Mouse (Mus musculus) myocyte (in vitro differentiated cells): Measurements from ENCODE around the gene Hsf5. TPM values are rescaled to one million over a fixed set of nuclear protein-coding genes. Genes with fewer than 3 reads are reported as not detected.

Experiments
- H3K27me3 ChIP-seq: one replicate; pipeline ENCODE4 v1.6.1; 2011; ENCODE audit not compliant: control insufficient read depth, insufficient read depth, insufficient read length
- H3K36me3 ChIP-seq: one replicate; pipeline ENCODE4 v1.6.1; 2011; ENCODE audit not compliant: control insufficient read depth, insufficient read depth
- H3K4me2 ChIP-seq: one replicate; pipeline ENCODE4 v1.6.1; 2011; ENCODE audit warnings: low read depth, control low read depth
- H3K4me3 ChIP-seq: one replicate; pipeline ENCODE4 v1.5.1; 2011; ENCODE audit warnings: mild to moderate bottlenecking, control low read depth, moderate library complexity
- H3K79me2 ChIP-seq: one replicate; pipeline ENCODE4 v1.6.1; 2011; ENCODE audit not compliant: control insufficient read depth, insufficient read depth
- H3ac ChIP-seq: one replicate; pipeline ENCODE4 v1.6.1; 2011; ENCODE audit not compliant: control insufficient read depth, insufficient read length
- CEBPB ChIP-seq: IDR thresholded peaks from 2 replicates; pipeline ENCODE4 v1.6.1; 2011; ENCODE audit warnings: mild to moderate bottlenecking, moderate library complexity; ENCODE audit not compliant: poor library complexity, insufficient read depth, severe bottlenecking
- E2F4 ChIP-seq: IDR thresholded peaks from one replicate; pipeline ENCODE4 v1.6.1; 2011; ENCODE audit warnings: mild to moderate bottlenecking, control low read depth, moderate library complexity; ENCODE audit not compliant: insufficient read depth
- MAX ChIP-seq: IDR thresholded peaks from one replicate; pipeline ENCODE4 v1.6.1; 2011; ENCODE audit warnings: low read depth, mild to moderate bottlenecking, control low read depth
- MYOD1 ChIP-seq, 3 experiments: IDR thresholded peaks; one replicate each; pipeline ENCODE4 v1.6.1; 2011; ENCODE audit warnings: control low read depth in 2 of 3, low read depth in 2 of 3, mild to moderate bottlenecking in 2 of 3, moderate library complexity in 1 of 3; ENCODE audit not compliant: insufficient read length in 2 of 3, control insufficient read depth in 1 of 3
- MYOG ChIP-seq, 3 experiments: IDR thresholded peaks; one replicate each; pipeline ENCODE4 v1.6.1; 2011; ENCODE audit warnings: control low read depth in 2 of 3, low read depth in 2 of 3, mild to moderate bottlenecking in 2 of 3; ENCODE audit not compliant: insufficient read length in 2 of 3, control insufficient read depth in 1 of 3, insufficient read depth in 1 of 3
- POLR2A ChIP-seq: IDR thresholded peaks from one replicate; pipeline ENCODE4 v1.6.1; 2011; ENCODE audit warnings: low read depth, mild to moderate bottlenecking, control low read depth, moderate library complexity; ENCODE audit not compliant: insufficient read length
- POLR2AphosphoS2 ChIP-seq: IDR thresholded peaks from one replicate; pipeline ENCODE4 v1.6.1; 2011; ENCODE audit warnings: low read depth, control low read depth; ENCODE audit not compliant: insufficient read length
- REST ChIP-seq: IDR thresholded peaks from one replicate; pipeline ENCODE4 v1.6.1; 2011; ENCODE audit warnings: mild to moderate bottlenecking, control low read depth, moderate library complexity; ENCODE audit not compliant: insufficient read depth, insufficient read length
- SRF ChIP-seq: IDR thresholded peaks from one replicate; pipeline ENCODE4 v1.6.1; 2011; ENCODE audit warnings: low read depth; ENCODE audit not compliant: control insufficient read depth, insufficient read length
- TCF12 ChIP-seq: IDR thresholded peaks from one replicate; pipeline ENCODE4 v1.6.1; 2011; ENCODE audit warnings: mild to moderate bottlenecking, control low read depth; ENCODE audit not compliant: poor library complexity, insufficient read depth, severe bottlenecking
- TCF3 ChIP-seq: IDR thresholded peaks from one replicate; pipeline ENCODE4 v1.6.1; 2011; ENCODE audit warnings: low read depth, control low read depth; ENCODE audit not compliant: insufficient read length
- USF1 ChIP-seq: IDR thresholded peaks from one replicate; pipeline ENCODE4 v1.6.1; 2011; ENCODE audit warnings: low read depth, mild to moderate bottlenecking, control low read depth, moderate library complexity
- polyA plus RNA-seq: library from polyadenylated mRNA; unstranded; fragments of >200 nt; fragmentation: generic; extraction: Trizol; gene quantifications from one replicate; pipeline ENCODE4 v1.2.1, GENCODE M21; 2012; ENCODE audit warnings: missing spikeins

The Hsf5 gene
- polyA plus RNA-seq, 1 experiment, result not detected

- no peak overlapping the region for H3ac ChIP-seq
- H3K79me2 ChIP-seq, result no peaks in the 10 kb centered on the region
- H3K4me2 ChIP-seq, result no peak overlapping the region
- TF ChIP-seq E2F4 (no peak), REST (no peak), TCF12 (no peak), SRF (no peak), CEBPB (no peak), MYOG (IDR thresholded peaks at IDR 0.05; ENCODE audit: control insufficient read depth in 1 of 3, insufficient read depth in 1 of 3, insufficient read length in 2 of 3, low read depth in 2 of 3) (no peak), MAX (no peak), POLR2A (no peak), POLR2AphosphoS2 (no peak)
- no peaks in the 10 kb centered on the region for H3K27me3 ChIP-seq
- H3K36me3 ChIP-seq, result peaks cover 45% of the 10 kb centered on the region
- H3K4me3 ChIP-seq, result no peak overlapping the region
Observed at GRCm38 (mm10) chr11:87611547-87611946, 5.4 kb upstream of the Hsf5 start.

- TF ChIP-seq POLR2AphosphoS2 (no peak), CEBPB (no peak), REST (no peak), USF1 (no peak), MYOD1 (IDR thresholded peaks at IDR 0.05; ENCODE audit: control insufficient read depth in 1 of 3, insufficient read length in 2 of 3, low read depth in 2 of 3) (no peak), POLR2A (no peak), TCF3 (no peak), E2F4 (no peak)
Observed at GRCm38 (mm10) chr11:87613972-87614371, 3.0 kb upstream of the Hsf5 start.

DNA sequence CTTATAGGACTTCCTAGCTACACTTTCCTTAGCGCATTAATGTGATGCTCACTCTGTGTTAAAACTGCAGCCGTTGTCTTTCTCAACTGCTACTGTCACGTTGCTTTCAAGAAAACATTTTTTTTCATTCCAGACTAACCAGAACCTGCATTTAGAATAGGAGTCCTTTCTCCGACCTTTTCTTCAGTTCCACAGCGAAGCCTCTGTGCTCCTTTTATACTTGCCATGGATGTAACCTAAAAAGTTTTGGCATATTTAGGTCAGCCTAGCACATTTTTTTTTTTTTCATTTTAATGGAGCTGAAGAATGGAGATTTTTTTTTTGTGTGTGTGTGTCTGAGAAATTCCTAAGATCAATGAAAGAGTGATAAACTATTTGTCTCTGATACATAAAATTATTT lies 1.4 kb upstream of the Hsf5 start:
- H3K79me2 ChIP-seq, result no peaks in the 10 kb centered on the region
- H3K4me2 ChIP-seq, result no peak overlapping the region
- TF ChIP-seq TCF3, result no peak
- TF ChIP-seq REST, result no peak
- no peak for TF ChIP-seq CEBPB
- no peak for TF ChIP-seq MYOG (IDR thresholded peaks at IDR 0.05; ENCODE audit: control insufficient read depth in 1 of 3, insufficient read depth in 1 of 3, insufficient read length in 2 of 3, low read depth in 2 of 3)
- no peak for TF ChIP-seq POLR2A
- no peak for TF ChIP-seq E2F4
- no peak for TF ChIP-seq POLR2AphosphoS2
- no peak for TF ChIP-seq SRF
- TF ChIP-seq MAX, result no peak
- no peak for TF ChIP-seq MYOD1 (IDR thresholded peaks at IDR 0.05; ENCODE audit: control insufficient read depth in 1 of 3, insufficient read length in 2 of 3, low read depth in 2 of 3)
- TF ChIP-seq USF1, result no peak
- no peak for TF ChIP-seq TCF12
- H3ac ChIP-seq, result no peak overlapping the region
- H3K36me3 ChIP-seq, result peaks cover 28% of the 10 kb centered on the region
- H3K4me3 ChIP-seq, result no peak overlapping the region
- no peaks in the 10 kb centered on the region for H3K27me3 ChIP-seq

More at GRCm38 (mm10) chr11:87613972-87614371, 3.0 kb upstream of the Hsf5 start:
- Histone ChIP-seq H3K4me3 (no peak overlapping the region), H3K27me3 (no peaks in the 10 kb centered on the region), H3ac (no peak overlapping the region), H3K36me3 (peaks cover 28% of the 10 kb centered on the region), H3K4me2 (no peak overlapping the region), H3K79me2 (no peaks in the 10 kb centered on the region)

DNA sequence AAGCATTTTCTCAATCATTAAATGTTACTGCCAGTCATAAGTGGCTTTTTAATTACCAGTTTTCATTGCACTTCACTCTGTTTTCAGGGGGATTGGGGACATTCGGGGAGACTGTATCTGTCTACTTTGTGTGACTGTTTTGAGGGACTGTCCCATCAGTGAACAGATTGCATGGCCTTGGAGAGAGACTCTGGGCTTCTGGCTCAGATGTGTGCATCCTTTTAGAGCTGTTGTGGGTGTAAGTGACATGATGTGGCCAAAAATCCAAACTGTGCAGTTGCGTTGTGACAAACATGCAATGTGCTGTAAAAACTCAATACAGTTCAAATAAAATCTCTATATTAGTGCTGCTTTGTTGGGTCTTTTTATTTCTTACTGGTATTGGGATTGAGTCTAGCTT lies 1.0 kb upstream of the Hsf5 start:
- TF ChIP-seq USF1 (no peak), POLR2A (no peak), REST (no peak), MYOG (IDR thresholded peaks at IDR 0.05; ENCODE audit: control insufficient read depth in 1 of 3, insufficient read depth in 1 of 3, insufficient read length in 2 of 3, low read depth in 2 of 3) (no peak), CEBPB (no peak), E2F4 (no peak)
- H3K27me3 ChIP-seq, result no peaks in the 10 kb centered on the region
- no peak overlapping the region for H3K4me2 ChIP-seq
- H3K36me3 ChIP-seq, result peaks cover 26% of the 10 kb centered on the region
- H3ac ChIP-seq, result no peak overlapping the region
- no peaks in the 10 kb centered on the region for H3K79me2 ChIP-seq
- H3K4me3 ChIP-seq, result no peak overlapping the region

- H3K36me3 ChIP-seq, result peaks cover 20% of the 10 kb centered on the region
- H3K27me3 ChIP-seq, result no peaks in the 10 kb centered on the region
- no peak overlapping the region for H3K4me2 ChIP-seq
- H3K79me2 ChIP-seq, result no peaks in the 10 kb centered on the region
- H3ac ChIP-seq, result no peak overlapping the region
- TF ChIP-seq POLR2A (no peak), TCF3 (no peak), MAX (no peak), CEBPB (no peak), MYOD1 (IDR thresholded peaks at IDR 0.05; ENCODE audit: control insufficient read depth in 1 of 3, insufficient read length in 2 of 3, low read depth in 2 of 3) (no peak), REST (no peak), POLR2AphosphoS2 (no peak), E2F4 (no peak), SRF (no peak)
- no peak overlapping the region for H3K4me3 ChIP-seq
Observed at GRCm38 (mm10) chr11:87617606-87618005, 642 bp downstream of the Hsf5 start.
